Mouse (Mus musculus): ENCODE data around the gene Ctnnd2. TPM values are rescaled to one million over a fixed set of nuclear protein-coding genes. Genes with fewer than 3 reads are reported as not detected.
"Not testable (repeated sequence)": the region's sequence is repeated elsewhere in the genome, so short reads cannot be mapped to it uniquely, and the experiment has no call there.

Ctnnd2 gene
- 2.8 and 5.8 TPM in 2 replicates for total RNA-seq (2021)
- long read RNA-seq, experiment 1, partial matches to known transcripts: 5 of 6 reads
- long read RNA-seq, experiment 1, other reads (novel, unspliced or antisense): 1 of 6 reads
- long read RNA-seq, experiment 2, partial matches to known transcripts: 1 of 2 reads
- long read RNA-seq, experiment 2, other reads (novel, unspliced or antisense): 1 of 2 reads

DNA sequence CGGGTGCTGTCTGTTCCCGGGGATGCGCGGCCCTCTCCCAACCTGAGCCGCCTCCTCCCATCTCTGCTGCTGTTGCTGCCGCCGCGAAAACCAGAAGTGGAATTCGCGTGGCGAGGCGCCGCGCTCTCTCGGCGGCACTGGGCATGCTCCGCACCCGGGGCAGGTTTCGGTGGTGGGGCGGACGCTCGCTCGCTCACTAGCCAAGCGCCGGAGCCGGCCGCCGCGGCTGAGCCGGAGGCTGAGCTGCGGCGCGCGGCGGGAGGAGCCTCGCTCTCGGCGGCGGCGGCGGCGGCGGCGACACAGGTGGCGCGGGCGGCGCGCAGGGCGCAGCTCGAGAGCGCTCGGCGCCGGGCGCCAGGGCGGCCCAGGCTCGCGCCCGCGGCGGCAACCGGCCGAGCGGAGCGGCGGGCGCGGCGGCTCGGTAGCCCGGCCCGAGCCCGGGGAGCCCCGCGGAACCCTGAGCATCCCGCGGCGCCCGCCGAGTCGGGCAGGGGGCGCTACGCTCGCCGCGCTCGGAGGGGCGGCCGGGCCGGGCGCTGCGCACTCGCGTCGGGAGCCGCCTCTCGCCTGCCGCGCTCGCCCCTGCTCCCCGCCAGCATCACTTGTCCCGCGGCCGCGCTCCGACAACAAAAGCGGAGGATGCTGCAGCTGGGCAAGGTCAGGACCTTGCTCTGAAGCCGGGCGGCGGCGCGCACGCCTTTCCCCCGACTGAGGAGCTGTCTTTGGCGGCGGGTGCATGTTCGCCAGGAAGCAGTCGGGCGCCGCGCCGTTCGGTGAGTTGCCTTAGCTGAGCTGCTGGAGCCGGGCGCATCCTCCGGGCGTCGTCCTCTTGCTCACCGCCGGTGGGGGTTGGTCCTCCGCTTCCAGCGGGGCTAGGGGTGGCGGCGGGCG is at the start of gene Ctnnd2:
Gene Ctnnd2, plus strand, starts transcription at position 203 of the 891 bp plus-strand sequence.
- peak; percentile 57 for DNase-seq

- DNase-seq: no peak
Observed at GRCm38 (mm10) chr15:30130705-30131104, 41.7 kb upstream of the Ctnnd2 start.

DNA sequence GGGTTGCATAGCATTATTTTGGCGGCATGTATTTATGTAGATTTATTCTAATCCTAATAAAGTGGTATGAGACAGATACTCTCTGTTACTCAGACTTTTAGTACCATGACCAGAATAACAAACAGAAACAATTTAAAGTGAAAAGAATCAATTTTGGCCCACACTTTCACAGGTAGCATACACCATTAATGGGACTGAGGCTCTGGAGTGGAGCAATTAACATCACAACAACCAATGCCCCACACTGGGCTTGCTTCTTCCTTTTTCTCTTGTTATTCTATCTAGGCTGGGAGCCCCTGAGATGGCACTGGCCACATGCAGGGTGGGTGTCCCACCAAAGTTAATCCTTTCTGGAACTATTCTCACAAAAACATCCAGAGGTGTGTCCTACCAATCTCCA is 32.8 kb upstream of the Ctnnd2 start:
- DNase-seq: not testable (repeated sequence)

DNA sequence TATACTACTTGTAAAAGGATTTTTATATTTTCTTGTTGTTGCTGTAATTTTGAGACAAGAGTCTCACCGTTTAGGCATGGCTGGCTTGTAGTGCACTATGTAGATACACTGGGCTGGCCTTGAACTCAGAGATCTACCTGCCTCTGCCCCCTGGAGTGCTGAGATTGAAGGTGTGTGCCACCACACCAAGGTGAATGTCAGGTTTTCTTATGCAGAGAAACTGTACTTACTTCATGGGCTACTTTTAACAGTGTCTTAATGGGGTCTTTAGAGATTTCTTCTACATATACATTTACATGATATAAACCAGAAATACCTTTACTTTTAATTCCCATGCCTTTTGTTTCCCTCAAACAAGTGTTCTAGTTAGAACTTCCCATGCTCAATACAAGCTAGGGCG is 27.0 kb upstream of the Ctnnd2 start:
- DNase-seq: no peak

DNA sequence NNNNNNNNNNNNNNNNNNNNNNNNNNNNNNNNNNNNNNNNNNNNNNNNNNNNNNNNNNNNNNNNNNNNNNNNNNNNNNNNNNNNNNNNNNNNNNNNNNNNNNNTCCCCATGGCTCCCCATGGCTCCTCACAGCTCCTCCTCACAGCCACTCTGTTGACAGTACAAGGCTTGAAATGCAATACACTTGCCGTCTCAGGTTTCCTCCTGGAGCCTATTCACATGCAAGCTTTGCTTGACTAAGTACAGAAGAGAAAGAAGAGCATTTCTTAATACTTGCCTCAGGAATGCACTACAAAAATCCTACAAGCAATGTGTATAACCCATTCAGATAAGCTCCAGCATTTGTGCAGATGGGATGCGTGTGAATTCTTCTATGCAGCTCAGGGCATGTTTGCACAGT is 20.2 kb upstream of the Ctnnd2 start:
- DNase-seq: no peak

DNA sequence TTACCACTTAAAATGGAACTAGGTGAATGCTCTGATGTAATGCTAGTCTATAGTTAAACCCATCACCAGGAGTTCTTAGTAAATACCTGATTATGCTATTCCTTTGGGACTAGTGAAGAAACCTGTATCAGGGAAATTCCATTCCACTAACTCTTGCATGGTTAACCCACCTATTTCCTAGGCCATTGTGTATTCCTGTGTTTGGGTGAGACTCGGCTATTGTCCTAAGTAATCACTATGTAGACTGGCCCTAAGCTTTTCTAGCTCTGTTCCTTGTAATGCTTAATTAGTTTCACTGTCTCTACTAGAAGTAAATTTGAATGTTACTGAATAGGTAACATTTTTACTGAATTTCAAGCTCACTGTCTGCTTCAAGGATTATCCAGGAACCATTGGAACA is 14.4 kb upstream of the Ctnnd2 start:
- DNase-seq: no peak

DNA sequence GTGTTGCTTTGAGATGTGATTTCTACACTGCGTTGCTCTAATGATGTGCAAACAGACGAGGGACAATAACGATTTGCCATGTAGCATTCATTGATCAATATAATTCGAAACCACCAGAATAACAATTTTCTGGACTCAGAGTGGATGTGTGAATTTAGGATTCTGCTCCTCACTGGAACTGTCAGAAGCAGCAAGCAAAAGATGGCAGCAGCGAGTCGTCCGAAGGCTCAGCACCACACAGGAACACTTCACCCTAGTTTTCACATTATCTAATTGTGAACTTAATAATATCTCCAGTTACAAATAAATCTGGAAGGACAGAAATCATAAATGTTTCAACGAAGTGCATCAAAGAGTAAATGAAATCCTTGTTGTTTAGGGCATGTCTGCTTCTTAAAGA is 2.4 kb upstream of the Ctnnd2 start:
- DNase-seq: no peak

DNA sequence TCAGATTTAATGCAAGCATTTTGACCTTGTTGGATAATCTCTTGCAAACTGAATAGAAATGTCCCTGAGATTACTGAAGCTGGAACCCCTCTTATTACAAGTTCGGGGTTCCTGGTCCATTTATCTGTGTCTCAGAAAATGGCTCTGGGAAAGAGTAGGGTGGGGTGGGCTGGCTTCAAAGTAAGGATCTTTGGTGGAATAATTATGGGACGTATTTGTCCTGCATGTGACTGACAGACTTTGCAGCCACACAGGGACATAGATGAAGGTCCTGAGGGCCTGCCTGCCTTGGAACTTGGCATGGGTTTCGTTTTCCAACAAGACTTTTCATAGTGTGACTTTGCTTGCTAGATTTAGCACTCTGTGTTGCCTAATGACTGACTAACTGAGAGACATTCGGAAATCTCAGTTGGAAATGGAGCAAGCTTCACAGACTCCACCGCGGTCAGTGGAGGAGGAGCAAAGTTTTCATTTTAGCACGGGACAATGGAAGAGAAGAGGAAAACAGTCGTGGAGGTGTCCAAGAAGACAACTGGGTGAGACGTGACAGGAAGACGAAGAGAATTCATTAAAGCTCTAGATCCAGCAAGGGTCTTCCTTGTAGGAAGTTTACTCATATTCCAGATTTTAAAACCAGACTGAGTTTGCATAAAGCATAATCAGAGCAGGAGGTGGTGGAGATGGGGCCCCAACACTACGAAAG is 749 bp upstream of the Ctnnd2 start:
- DNase-seq: no peak

DNA sequence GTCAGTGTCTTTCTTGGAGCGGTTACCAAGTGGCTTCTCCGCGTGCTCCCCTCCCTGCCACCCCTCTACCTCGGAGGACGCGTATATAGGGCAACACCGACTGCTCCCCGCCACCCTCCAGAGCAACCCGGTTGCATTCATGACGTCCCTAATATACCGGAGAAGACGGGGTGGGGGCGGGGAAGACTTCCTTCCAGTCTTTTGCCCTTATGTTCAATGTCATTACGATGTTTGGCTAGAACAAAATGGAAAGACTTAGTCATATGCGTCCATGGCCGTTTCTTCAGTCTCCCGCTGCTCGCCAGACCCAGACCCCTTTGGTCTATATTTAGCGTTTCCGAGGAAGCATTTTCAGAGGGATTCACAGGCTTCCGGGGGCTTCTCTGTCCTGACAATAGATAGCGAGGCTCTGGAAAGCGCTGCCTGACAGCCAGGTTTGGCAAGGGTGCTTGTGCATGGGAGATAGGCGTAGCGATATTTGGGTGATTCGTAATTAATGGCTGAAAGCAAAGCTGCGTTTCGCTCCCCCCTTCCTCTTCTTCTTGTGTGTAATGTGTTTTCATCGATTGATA is 1.1 kb downstream of the Ctnnd2 start:
- DNase-seq: no peak

- DNase-seq: no peak
Observed at GRCm38 (mm10) chr15:30174321-30174720, 1.9 kb downstream of the Ctnnd2 start.

- DNase-seq: no peak
Observed at GRCm38 (mm10) chr15:30184020-30184419, 11.6 kb downstream of the Ctnnd2 start.

GRCm38 (mm10) chr15:30190872-30191271 is 18.5 kb downstream of the Ctnnd2 start:
- DNase-seq: no peak

- DNase-seq: peak; percentile 6
Observed at GRCm38 (mm10) chr15:30191931-30192668, 19.7 kb downstream of the Ctnnd2 start.

GRCm38 (mm10) chr15:30198429-30198828 is 26.0 kb downstream of the Ctnnd2 start:
- no peak for DNase-seq

- no peak for DNase-seq
Observed at GRCm38 (mm10) chr15:30199785-30200184, 27.4 kb downstream of the Ctnnd2 start.

GRCm38 (mm10) chr15:30201211-30201610 is 28.8 kb downstream of the Ctnnd2 start:
- DNase-seq: no peak

DNA sequence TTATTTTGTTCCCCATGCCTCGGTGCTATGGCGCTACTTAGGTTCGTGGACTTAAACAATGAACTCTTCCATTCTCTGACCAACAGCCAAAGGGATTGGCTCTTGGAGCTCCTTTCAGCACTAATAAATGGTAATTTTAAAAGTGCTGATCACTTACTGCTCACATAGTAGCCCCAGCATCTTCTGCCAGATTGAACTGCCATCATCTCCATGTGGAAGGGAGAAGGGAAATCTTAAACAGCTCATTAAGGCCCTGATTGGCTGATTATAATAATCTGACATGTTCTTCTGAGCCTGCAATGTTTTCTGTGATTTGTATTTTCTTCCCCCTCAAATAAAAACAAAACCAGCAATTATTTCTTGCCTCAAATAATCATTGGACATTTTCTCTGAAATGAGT is 29.2 kb downstream of the Ctnnd2 start:
- DNase-seq: no peak

- no peak for DNase-seq
Observed at GRCm38 (mm10) chr15:30212746-30213145, 40.4 kb downstream of the Ctnnd2 start.

- no peak for DNase-seq
Observed at GRCm38 (mm10) chr15:30215871-30216270, 43.5 kb downstream of the Ctnnd2 start.

DNA sequence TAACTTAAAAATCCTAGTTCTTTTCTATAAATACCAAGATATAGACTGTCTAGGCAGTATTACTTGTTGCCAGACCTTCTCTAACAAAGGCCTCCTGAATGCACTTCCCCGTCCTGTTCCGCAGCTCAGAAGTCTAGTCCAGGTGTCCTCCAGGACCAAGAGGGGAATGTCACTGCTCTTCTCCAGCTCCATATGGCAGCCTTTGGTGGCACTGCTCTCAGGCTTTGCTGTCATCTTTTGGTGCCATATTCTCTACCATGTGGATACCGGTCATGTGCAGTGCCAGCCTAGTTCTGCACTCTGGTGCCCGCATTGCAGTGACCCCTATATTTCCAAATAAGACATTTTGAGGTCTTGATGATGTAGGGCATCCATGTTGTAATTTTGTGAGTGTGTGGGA is 56.7 kb downstream of the Ctnnd2 start:
- no peak for DNase-seq

DNA sequence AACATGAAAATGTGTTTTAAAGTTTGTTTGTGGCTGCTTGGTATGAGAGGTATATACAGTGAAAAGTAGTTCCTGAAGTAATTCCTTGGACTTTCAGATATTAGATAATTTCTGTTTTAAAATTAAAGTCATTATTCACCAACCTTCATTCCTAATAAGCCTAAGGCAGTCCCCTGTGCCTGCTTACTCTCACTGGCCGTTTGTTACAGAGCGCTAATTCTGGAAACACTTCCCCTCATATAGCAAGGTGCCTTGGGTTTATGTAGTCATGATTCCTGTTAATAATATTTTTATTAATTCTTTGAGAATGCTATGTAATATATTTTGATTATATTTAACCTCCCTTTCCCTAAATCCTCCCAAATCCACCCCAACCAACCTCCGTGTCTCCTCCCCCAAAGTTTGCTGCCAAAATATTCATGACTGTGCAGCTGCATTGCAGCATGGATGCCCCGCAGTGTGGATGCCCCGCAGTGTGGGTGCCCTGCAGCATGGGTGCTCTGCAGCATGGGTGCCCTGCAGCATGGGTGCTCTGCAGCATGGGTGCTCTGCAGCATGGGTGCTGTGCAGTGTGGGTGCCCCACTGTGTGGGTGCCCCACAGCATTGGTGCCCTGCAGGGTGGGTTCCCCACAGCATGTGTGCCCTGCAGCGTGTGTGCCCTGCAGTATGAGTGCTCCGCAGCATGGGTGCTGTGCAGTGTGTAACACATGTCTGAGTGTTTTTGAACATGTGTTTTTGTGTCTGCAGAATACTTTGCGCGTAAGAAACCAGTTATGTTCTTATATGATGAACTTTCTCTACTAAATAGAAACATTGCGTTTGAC is 63.0 kb downstream of the Ctnnd2 start:
- DNase-seq: no peak
